Mouse (Mus musculus) kidney, adult 2 months (tissue): ENCODE measurements around the gene Trit1.

ENCODE experiments used
- CTCF ChIP-seq: fragments of 200-500 bp; conservative IDR thresholded peaks from 2 replicates; pipeline ENCODE4 v1.5.1; 2011; ENCODE audit warnings: low read depth, mild to moderate bottlenecking, control low read depth, low read length, moderate library complexity, mixed read lengths; ENCODE audit not compliant: insufficient read depth, insufficient read length
- POLR2A ChIP-seq: fragments of 200-500 bp; IDR thresholded peaks from one replicate; pipeline ENCODE4 v1.6.1; 2011; ENCODE audit warnings: low read depth, low read length, control low read depth

DNA sequence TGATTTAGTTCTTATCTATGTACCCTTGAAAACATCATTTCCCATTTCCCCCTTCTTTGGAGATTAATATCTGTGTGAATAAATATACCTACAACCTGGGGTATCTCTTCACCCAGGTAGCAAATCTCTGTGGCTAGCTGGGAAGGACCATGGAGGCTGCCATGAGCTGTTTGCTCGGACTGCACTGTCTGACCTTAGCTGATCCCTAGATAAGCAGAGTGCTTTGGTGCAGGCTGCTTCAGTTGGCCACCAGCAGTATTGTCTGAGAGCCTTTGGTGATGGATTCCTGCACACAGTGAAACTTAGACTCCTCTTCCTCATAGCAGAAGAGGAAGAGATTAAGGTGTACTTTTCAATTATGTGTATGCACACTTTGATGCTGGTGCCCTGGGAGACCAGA is 41.6 kb downstream of the Trit1 start:
- TF ChIP-seq CTCF (no peak), POLR2A (no peak)
